Mouse (Mus musculus) brain, embryonic 14.5 days (tissue): ENCODE measurements at regions not wholly inside any gene's neighbourhood (a gene's known extent, or its start where the extent isn't known, plus 50 kb on each side); places are given as distances from the start of the nearest gene placed in this dataset.

Source experiments
- CTCF ChIP-seq: fragments of 200-500 bp; IDR thresholded peaks from 2 replicates; pipeline ENCODE4 v1.5.1; 2012; ENCODE audit warnings: inconsistent platforms, mild to moderate bottlenecking, moderate library complexity, borderline replicate concordance; ENCODE audit not compliant: insufficient read depth, insufficient read length; ENCODE audit errors: extremely low read depth
- POLR2A ChIP-seq: fragments of 200-500 bp; IDR thresholded peaks from 2 replicates; pipeline ENCODE4 v1.6.1; 2012; ENCODE audit warnings: mild to moderate bottlenecking, inconsistent platforms, borderline replicate concordance; ENCODE audit not compliant: poor library complexity, insufficient read depth, insufficient read length, severe bottlenecking; ENCODE audit errors: extremely low read depth

GRCm38 (mm10) chr16:49967110-49967509 lies 166.8 kb downstream of the Cd47 start:
- TF ChIP-seq POLR2A (no peak), CTCF (no peak)
